Comparison of ENCODE assay signal across 17 mouse cellular contexts in genomic region chr9:114515364-114515763, GRCm38 (mm10). TPM values are rescaled to one million over a fixed set of nuclear protein-coding genes. Genes with fewer than 3 reads are reported as not detected.
DNase-seq lines count a peak whose midpoint lies in the region; ATAC-seq and TF ChIP-seq lines count a peak whose summit lies in the region.
"Had no signal": no experiment of that assay in that cellular context is flagged by ENCODE, and none has a peak within 500 bp of the region (broad histone marks: within the 10 kb centered on the region; RNA-seq: fewer than 3 reads in every experiment).

Gene C130032M10Rik (plus strand): TSS chr9:114515697.

- 28% methylated on average over 11 of the region's 11 CpGs for WGBS in heart, embryonic 15.5 days
- 67% methylated on average over 11 of the region's 11 CpGs for WGBS in stomach, embryonic 14.5 days
- WGBS in stomach, postnatal 0 days = 58% methylated on average over 11 of the region's 11 CpGs
- WGBS in midbrain, embryonic 14.5 days = 88% methylated on average over 11 of the region's 11 CpGs

- 0 out of 2 replicates have a peak within 1 kb of the TSS, but pooled peaks have one; percentile 17 for H3K9ac ChIP-seq in heart, embryonic 15.5 days
- no peak within 1 kb of the TSS for H3K9ac ChIP-seq in stomach, embryonic 14.5 days (replicated peaks; ENCODE audit: low read depth, low read length)
- H3K9ac ChIP-seq in stomach, postnatal 0 days (ENCODE audit: low read length) = no peak within 1 kb of the TSS
- H3K9ac ChIP-seq in midbrain, embryonic 14.5 days (replicated peaks; ENCODE audit: low read length) = no peak within 1 kb of the TSS

- H3K4me3 ChIP-seq in heart, embryonic 15.5 days = peak within 1 kb of the TSS; percentile 15
- no peak within 1 kb of the TSS for H3K4me3 ChIP-seq in stomach, embryonic 14.5 days (ENCODE audit: low read depth, low read length)
- no peak within 1 kb of the TSS for H3K4me3 ChIP-seq in stomach, postnatal 0 days (ENCODE audit: low read depth, low read length)
- H3K4me3 ChIP-seq in midbrain, embryonic 14.5 days (replicated peaks; ENCODE audit: low read depth, low read length) = no peak within 1 kb of the TSS
- H3K4me3 ChIP-seq: erythroblast, embryonic 14.5 days had no signal

- intact Hi-C loops in heart, postnatal 10 days (cut with DNase I) = no loop called here

- peak within 1 kb of the TSS; percentile 53 for H3K4me2 ChIP-seq in heart, embryonic 15.5 days
- H3K4me2 ChIP-seq in stomach, embryonic 14.5 days (replicated peaks; ENCODE audit: low read depth, low read length) = no peak within 1 kb of the TSS
- H3K4me2 ChIP-seq in stomach, postnatal 0 days (replicated peaks; ENCODE audit: low read depth) = no peak within 1 kb of the TSS
- no peak within 1 kb of the TSS for H3K4me2 ChIP-seq in midbrain, embryonic 14.5 days (ENCODE audit: low read length)

- peaks cover 13% of the 10 kb centered on the region for H3K4me1 ChIP-seq in heart, embryonic 15.5 days (replicated peaks)
- H3K4me1 ChIP-seq in stomach, embryonic 14.5 days (ENCODE audit: control insufficient read depth, insufficient read depth, low read length) = no peaks in the 10 kb centered on the region
- H3K4me1 ChIP-seq in stomach, postnatal 0 days (replicated peaks; ENCODE audit: control insufficient read depth, insufficient read depth) = no peaks in the 10 kb centered on the region
- H3K4me1 ChIP-seq in midbrain, embryonic 14.5 days (ENCODE audit: control insufficient read depth, insufficient read depth, low read length) = no peaks in the 10 kb centered on the region

- H3K36me3 ChIP-seq in heart, embryonic 15.5 days = peaks cover 8% of the 10 kb centered on the region; the same call in 1 of the 2 replicates
- H3K36me3 ChIP-seq in stomach, embryonic 14.5 days (ENCODE audit: control insufficient read depth, insufficient read depth, low read length) = peaks cover 11% of the 10 kb centered on the region
- H3K36me3 ChIP-seq in stomach, postnatal 0 days (ENCODE audit: control insufficient read depth, insufficient read depth, low read length) = 0 out of 2 replicates have a peak, but pooled peaks cover 4% of the 10 kb centered on the region
- peaks cover 6% of the 10 kb centered on the region; the same call in 1 of the 2 replicates for H3K36me3 ChIP-seq in midbrain, embryonic 14.5 days (ENCODE audit: control insufficient read depth, insufficient read depth, low read length)

- ATAC-seq in heart, embryonic 15.5 days (replicated peaks; ENCODE audit: insufficient number of reproducible peaks, insufficient read depth, low FRiP score, low read depth) = peak; percentile 43; the same call in 1 of the 2 replicates
- 0 out of 2 replicates have a peak, but pooled peaks have one; percentile 6 for ATAC-seq in stomach, embryonic 14.5 days (ENCODE audit: insufficient number of reproducible peaks, insufficient read depth, low FRiP score, low read depth)
- no peak for ATAC-seq in stomach, postnatal 0 days (ENCODE audit: low FRiP score, low TSS enrichment)
- no peak for ATAC-seq in frontal cortex, adult (ENCODE audit: low TSS enrichment)
- no peak for ATAC-seq in midbrain, embryonic 14.5 days (ENCODE audit: low FRiP score, low TSS enrichment)
- ATAC-seq: activated CD4-positive, CD25-positive, alpha-beta regulatory T cell, adult 4 months had no signal

- no peaks in the 10 kb centered on the region for H3K27me3 ChIP-seq in heart, embryonic 15.5 days
- H3K27me3 ChIP-seq in stomach, embryonic 14.5 days (ENCODE audit: control insufficient read depth, insufficient read depth, low read length) = no peaks in the 10 kb centered on the region
- no peaks in the 10 kb centered on the region for H3K27me3 ChIP-seq in stomach, postnatal 0 days (ENCODE audit: control insufficient read depth, insufficient read depth, low read length)
- no peaks in the 10 kb centered on the region for H3K27me3 ChIP-seq in midbrain, embryonic 14.5 days (ENCODE audit: control insufficient read depth, insufficient read depth, low read length)

- TF ChIP-seq CTCF in stomach, postnatal 0 days (IDR thresholded peaks at IDR 0.05; ENCODE audit: low read depth) = no peak

- DNase-seq in adrenal gland, adult 2 months = peak; percentile 9
- no peak for DNase-seq in adrenal gland, adult 18-20 months (ENCODE audit: low spot score in 2 of 2)
- no peak for DNase-seq in heart, postnatal 10 days
- DNase-seq in stomach, postnatal 0 days (ENCODE audit: low spot score) = no peak
- DNase-seq in midbrain, embryonic 14.5 days = no peak
- DNase-seq: cerebellum, postnatal 36 days; liver; spleen, adult 18-20 months had no signal

- H3K9me3 ChIP-seq in heart, embryonic 15.5 days (replicated peaks) = peaks cover 10% of the 10 kb centered on the region
- H3K9me3 ChIP-seq in stomach, embryonic 14.5 days (ENCODE audit: control insufficient read depth, low read depth, low read length) = peaks cover 21% of the 10 kb centered on the region
- peaks cover 11% of the 10 kb centered on the region for H3K9me3 ChIP-seq in stomach, postnatal 0 days (ENCODE audit: control insufficient read depth, low read length)
- H3K9me3 ChIP-seq in midbrain, embryonic 14.5 days (ENCODE audit: control insufficient read depth, low read length) = peaks cover 23% of the 10 kb centered on the region

- peak within 1 kb of the TSS; percentile 56; the same call in 1 of the 2 replicates for H3K27ac ChIP-seq in heart, embryonic 15.5 days
- H3K27ac ChIP-seq in stomach, embryonic 14.5 days (ENCODE audit: low read length) = no peak within 1 kb of the TSS
- no peak within 1 kb of the TSS for H3K27ac ChIP-seq in stomach, postnatal 0 days (replicated peaks)
- H3K27ac ChIP-seq in midbrain, embryonic 14.5 days (replicated peaks; ENCODE audit: low read depth, low read length) = no peak within 1 kb of the TSS

- no peak for TF ChIP-seq EP300 in stomach, postnatal 0 days (optimal IDR thresholded peaks at IDR 0.05)

RNA-seq across cellular contexts. Expression of gene C130032M10Rik, which starts in this region (rescaled TPM):
- total RNA-seq in adrenal gland, adult 2 months (2021) = under 1 TPM in 1 of 2 experiments, not detected in 1; 0.40 TPM
- 0.75 TPM in 1 of 2 replicates, not detected in the other for polyA plus RNA-seq in adrenal gland, adult 2 months (2012; rRNA removed)
- total RNA-seq in adrenal gland, adult 18-20 months (2021) = not detected
- polyA plus RNA-seq in heart, embryonic 15.5 days (2015; fragmentation: Nextera tagmentation; extraction: Ambion mirVana) = 1.3 and 1.7 TPM in 2 replicates
- total RNA-seq in heart, postnatal 10 days (2021) = not detected
- polyA plus RNA-seq in stomach, embryonic 14.5 days (2014; fragmentation: Nextera tagmentation; extraction: Ambion mirVana) = not detected in 2 replicates
- polyA plus RNA-seq in stomach, postnatal 0 days (2015; fragmentation: Nextera tagmentation; extraction: Ambion mirVana) = not detected in 2 replicates
- not detected in 2 replicates for polyA plus RNA-seq in midbrain, embryonic 14.5 days (2014; fragmentation: Nextera tagmentation; extraction: Ambion mirVana)
- total RNA-seq: gastrocnemius, postnatal 4 days; layer of hippocampus, postnatal 10 days had no signal
- polyA plus RNA-seq: activated CD4-positive, CD25-positive, alpha-beta regulatory T cell, adult 4 months; erythroblast, embryonic 14.5 days; neural tube, embryonic 14.5 days; testis, adult 2 months had no signal

Comparison
In these comparisons a context has a peak if more than half of its experiments do, and no peak if none do; other contexts are left out.
1. Peak in DNase-seq in adrenal gland, adult 2 months; RNA of the gene not detected or under 1 TPM.
2. Peak in ATAC-seq in stomach, embryonic 14.5 days; RNA of the gene not detected or under 1 TPM.